Mouse (Mus musculus) gastrocnemius, adult 18-20 months (tissue): ENCODE measurements around the gene Col8a2. TPM values are rescaled to one million over a fixed set of nuclear protein-coding genes. Genes with fewer than 3 reads are reported as not detected.

ENCODE experiments used
- DNase-seq: peaks from one replicate; pipeline ENCODE4 v3.0.0; 2021; ENCODE audit warnings: low spot score
- total RNA-seq, 2 experiments: library from RNA; stranded (reverse); gene quantifications; 2 replicates each; pipeline ENCODE4 v1.2.3; 2021

The Col8a2 gene
- total RNA-seq, 2 experiments from 2014 or later: 0.89 to 1.4 TPM

DNA sequence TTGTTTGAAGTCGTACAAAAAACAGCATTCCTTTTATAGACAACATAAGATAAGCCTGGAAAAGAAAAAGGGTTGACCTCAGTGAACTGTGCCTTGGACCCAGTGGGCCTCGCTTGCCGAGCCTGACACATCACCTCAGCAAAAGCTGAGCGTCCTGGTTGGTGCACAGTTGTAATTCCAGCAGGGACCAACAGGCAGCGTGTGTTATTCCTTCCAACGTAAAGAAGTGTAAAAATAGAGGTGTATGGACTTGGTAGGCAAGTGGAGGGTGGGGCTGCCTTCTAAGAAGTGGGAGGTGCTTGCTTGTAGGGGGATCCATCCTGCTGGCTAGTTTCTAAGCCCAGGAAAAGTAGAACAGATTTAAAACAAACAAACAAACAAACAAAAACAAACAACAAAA is 39.4 kb downstream of the Col8a2 start:
- no peak for DNase-seq

DNA sequence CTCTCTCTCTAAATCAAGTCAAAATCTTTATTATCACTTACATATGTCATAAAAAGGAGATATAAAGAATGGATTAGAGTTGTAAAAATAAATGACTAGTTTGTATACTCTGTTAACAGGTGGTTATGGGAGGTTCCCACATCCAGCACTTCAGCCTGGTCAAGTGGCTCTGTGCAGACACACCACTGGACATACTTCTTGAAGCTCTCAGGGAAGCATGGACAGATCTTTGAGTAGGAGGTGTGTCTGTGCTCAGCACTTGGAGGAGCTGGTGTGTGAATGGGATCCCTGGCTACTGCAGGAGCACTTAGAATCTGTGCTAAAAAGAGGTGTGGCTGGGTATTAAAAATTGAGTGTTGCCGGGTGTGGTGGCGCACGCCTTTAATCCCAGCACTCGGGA is 43.7 kb downstream of the Col8a2 start:
- no peak for DNase-seq

DNA sequence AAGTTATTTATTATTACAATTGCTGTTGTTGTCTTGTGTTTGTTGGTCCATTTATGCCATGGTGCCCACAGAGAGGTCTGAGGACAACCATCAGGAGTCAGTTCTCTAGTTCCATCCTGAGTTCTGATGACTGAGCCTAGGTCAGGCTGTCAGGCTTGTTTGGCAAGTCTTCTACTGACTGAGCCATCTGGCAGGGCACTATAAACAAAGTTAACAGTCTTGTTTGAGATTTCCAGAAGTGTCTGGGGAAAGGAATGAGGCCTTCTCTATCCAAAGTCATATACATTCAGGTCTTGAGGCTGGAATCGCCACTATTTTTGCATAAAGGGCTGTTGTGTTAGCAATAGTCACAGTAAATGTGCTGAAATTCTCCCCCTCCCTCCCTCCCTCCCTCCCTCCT is 45.2 kb downstream of the Col8a2 start:
- DNase-seq: no peak

DNA sequence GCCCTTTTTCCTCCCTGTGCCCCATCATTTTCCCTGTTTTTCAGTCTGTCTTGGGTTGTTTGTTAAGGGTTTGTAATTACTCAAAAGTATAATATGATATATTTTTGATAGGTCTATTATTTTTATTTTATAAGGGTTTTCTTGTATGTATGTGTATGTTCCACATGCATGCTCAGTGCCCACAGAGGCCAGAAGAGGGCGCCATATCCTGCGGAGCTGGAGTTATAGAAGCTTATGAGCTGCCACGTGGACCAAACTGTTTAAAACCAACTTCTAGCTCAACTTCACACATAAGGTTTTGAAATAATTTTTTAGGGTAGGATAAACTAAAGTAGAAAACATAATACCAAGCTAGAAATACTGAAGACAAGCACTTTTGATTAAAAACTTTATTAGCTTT is 45.8 kb downstream of the Col8a2 start:
- DNase-seq: no peak

DNA sequence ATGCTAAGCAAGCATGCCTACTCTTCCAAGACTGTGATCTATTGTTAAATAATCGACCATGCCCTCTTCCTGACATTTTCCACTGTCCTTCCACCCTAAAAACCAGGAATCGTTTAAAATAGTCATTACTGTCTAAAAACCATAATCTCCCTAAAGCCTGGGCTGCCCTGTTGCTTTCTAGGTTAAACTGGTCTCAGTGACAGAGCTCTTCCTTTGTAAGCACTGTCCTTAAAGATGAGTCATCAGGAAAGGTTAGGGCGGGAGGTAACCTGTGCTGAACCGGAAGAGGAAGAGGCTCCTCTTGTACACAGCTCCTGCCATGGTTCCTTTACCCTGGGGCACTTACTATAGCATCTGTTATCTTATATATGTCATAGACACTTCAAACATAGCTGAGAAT is 52.9 kb downstream of the Col8a2 start:
- DNase-seq: no peak

DNA sequence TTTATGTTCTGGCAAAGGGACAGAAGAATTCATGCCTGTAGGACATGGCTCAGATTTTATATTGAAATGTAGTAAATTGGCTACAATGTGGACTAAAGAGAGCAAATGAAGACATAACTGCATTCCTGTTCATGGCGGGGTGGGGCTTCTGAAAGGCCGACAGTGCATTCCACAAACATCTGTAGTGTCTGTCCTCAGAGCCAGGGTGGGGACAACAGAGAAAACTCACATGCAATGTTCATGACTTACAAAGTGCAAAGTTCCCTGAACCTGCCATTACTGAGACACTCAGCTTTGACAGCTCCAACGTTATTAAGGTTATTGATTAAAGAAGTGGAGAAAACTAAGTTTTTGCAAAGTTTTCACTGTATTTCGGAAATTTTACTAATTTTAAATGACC is 56.9 kb downstream of the Col8a2 start:
- no peak for DNase-seq

DNA sequence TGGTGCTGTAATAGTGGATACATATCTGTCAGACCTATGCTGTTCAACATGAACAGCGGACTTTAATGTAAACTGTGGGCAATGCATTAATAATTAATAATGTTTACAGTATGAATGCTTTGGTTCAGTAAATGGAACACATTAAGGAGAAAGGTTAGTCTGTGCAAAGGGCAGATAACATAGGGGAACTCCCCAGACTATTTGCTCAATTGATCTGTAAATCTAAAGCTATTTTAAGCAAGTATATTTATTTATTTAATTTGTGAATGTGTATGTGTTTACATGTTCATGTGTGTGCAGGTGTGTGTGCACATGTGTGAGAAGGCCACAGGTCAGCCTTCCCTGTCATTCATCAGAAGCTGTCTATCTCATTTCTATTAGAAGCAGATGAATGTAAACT is 73.5 kb downstream of the Col8a2 start:
- no peak for DNase-seq

Other genes starting within 250 kb of the Col8a2 start
- gene Mrps15, start 239.9 kb upstream of the Col8a2 start, total RNA-seq: 10 to 100 TPM; 79.5 to 80.7 TPM
- 1 to 10 TPM; 3.1 TPM for gene Oscp1, start 228.2 kb upstream of the Col8a2 start, total RNA-seq
- gene Lsm10, start 190.2 kb upstream of the Col8a2 start, total RNA-seq: 10 to 100 TPM in 1 of 2 experiments, 1 to 10 TPM in 1; 7.4 to 10.8 TPM
- gene Stk40, start 182.8 kb upstream of the Col8a2 start, total RNA-seq: 100 to 1,000 TPM; 113 to 127 TPM
- gene Eva1b, start 139.0 kb upstream of the Col8a2 start, total RNA-seq: 1 to 10 TPM; 2.1 to 3.3 TPM
- under 1 TPM; 0.62 to 0.83 TPM for gene Sh3d21, start 123.3 kb upstream of the Col8a2 start, total RNA-seq
- 100 to 1,000 TPM in 1 of 2 experiments, 10 to 100 TPM in 1; 94.1 to 101 TPM for gene Thrap3, start 84.0 kb upstream of the Col8a2 start, total RNA-seq
- gene Map7d1, start 30.4 kb upstream of the Col8a2 start, total RNA-seq: 100 to 1,000 TPM; 185 to 200 TPM
- gene Trappc3, start 24.5 kb upstream of the Col8a2 start, total RNA-seq: 10 to 100 TPM; 21.0 to 26.8 TPM
- gene Adprhl2, start 34.9 kb downstream of the Col8a2 start, total RNA-seq: 1 to 10 TPM; 6.7 to 8.7 TPM
- under 1 TPM; 0.62 to 0.66 TPM for gene Tekt2, start 38.9 kb downstream of the Col8a2 start, total RNA-seq
- gene Ago3, start 142.8 kb downstream of the Col8a2 start, total RNA-seq: 1 to 10 TPM; 7.6 TPM
- 1 to 10 TPM; 5.8 to 6.2 TPM for gene Ago1, start 181.8 kb downstream of the Col8a2 start, total RNA-seq
- gene Ago4, start 246.7 kb downstream of the Col8a2 start, total RNA-seq: 1 to 10 TPM; 5.1 to 5.8 TPM